ENCODE assay signal across 27 mouse cellular contexts in genomic region chr11:24133484-24133883, GRCm38 (mm10). TPM values are rescaled to one million over a fixed set of nuclear protein-coding genes. Genes with fewer than 3 reads are reported as not detected.
DNase-seq lines count a peak whose midpoint lies in the region; ATAC-seq and TF ChIP-seq lines count a peak whose summit lies in the region.
"Had no signal": no experiment of that assay in that cellular context is flagged by ENCODE, and none has a peak within 500 bp of the region (broad histone marks: within the 10 kb centered on the region; RNA-seq: fewer than 3 reads in every experiment).

No protein-coding gene starts in this region.

- ATAC-seq in hindbrain, embryonic 11.5 days (ENCODE audit: low FRiP score), result peak; percentile 30; the same call in 1 of the 2 replicates
- ATAC-seq in hindbrain, embryonic 14.5 days (ENCODE audit: low FRiP score), result no peak
- no peak for ATAC-seq in liver, embryonic 15.5 days (ENCODE audit: insufficient read depth)

- H3K9ac ChIP-seq in hindbrain, embryonic 11.5 days (ENCODE audit: low read depth, low read length), result no peak overlapping the region
- no peak overlapping the region for H3K9ac ChIP-seq in hindbrain, embryonic 14.5 days
- no peak overlapping the region for H3K9ac ChIP-seq in liver, embryonic 15.5 days
- H3K9ac ChIP-seq: embryonic facial prominence, embryonic 12.5 days; kidney, embryonic 15.5 days; limb, embryonic 13.5 days; lung, embryonic 14.5 days; midbrain, embryonic 13.5 days had no signal

- H3K9me3 ChIP-seq in hindbrain, embryonic 11.5 days (ENCODE audit: control insufficient read depth, low read length), result no peaks in the 10 kb centered on the region
- H3K9me3 ChIP-seq in hindbrain, embryonic 14.5 days (ENCODE audit: control insufficient read depth, low read length), result no peaks in the 10 kb centered on the region
- no peaks in the 10 kb centered on the region for H3K9me3 ChIP-seq in liver, embryonic 15.5 days (replicated peaks)
- H3K9me3 ChIP-seq: embryonic facial prominence, embryonic 12.5 days; kidney, embryonic 15.5 days; limb, embryonic 13.5 days; megakaryocyte, embryonic 14.5 days; midbrain, embryonic 13.5 days had no signal

- TF ChIP-seq POLR2A in spleen, adult 2 months (IDR thresholded peaks at IDR 0.05; ENCODE audit: low read depth, low read length), result no peak

- 68% methylated on average over 3 of the region's 3 CpGs for WGBS in hindbrain, embryonic 11.5 days
- WGBS in hindbrain, embryonic 14.5 days, result 39% methylated on average over 3 of the region's 3 CpGs
- WGBS in spleen, adult 2 months, result 42% methylated on average over 3 of the region's 3 CpGs
- 34% methylated on average over 3 of the region's 3 CpGs for WGBS in liver, embryonic 15.5 days (ENCODE audit: insufficient replicate concordance)

- no peak overlapping the region for H3K4me3 ChIP-seq in hindbrain, embryonic 11.5 days (ENCODE audit: low read depth, low read length)
- no peak overlapping the region for H3K4me3 ChIP-seq in hindbrain, embryonic 14.5 days (replicated peaks; ENCODE audit: low read length)
- H3K4me3 ChIP-seq in spleen, adult 2 months (ENCODE audit: extremely low read depth, insufficient read depth, insufficient read length), result no peak overlapping the region
- H3K4me3 ChIP-seq in liver, embryonic 15.5 days (replicated peaks), result no peak overlapping the region
- H3K4me3 ChIP-seq: embryonic facial prominence, embryonic 12.5 days; gastrocnemius, adult 2 months; kidney, embryonic 15.5 days; limb, embryonic 13.5 days; megakaryocyte, embryonic 14.5 days; midbrain, embryonic 13.5 days had no signal

- H3K36me3 ChIP-seq in hindbrain, embryonic 11.5 days (ENCODE audit: control insufficient read depth, insufficient read depth, low read length), result no peaks in the 10 kb centered on the region
- H3K36me3 ChIP-seq in hindbrain, embryonic 14.5 days (replicated peaks; ENCODE audit: control insufficient read depth, insufficient read depth), result no peaks in the 10 kb centered on the region
- H3K36me3 ChIP-seq in spleen, adult 2 months (ENCODE audit: control insufficient read depth, insufficient read depth, low read length), result no peaks in the 10 kb centered on the region; the same call in 1 of the 2 replicates
- H3K36me3 ChIP-seq in liver, embryonic 15.5 days (replicated peaks), result peaks cover 19% of the 10 kb centered on the region; the same call in 1 of the 2 replicates
- H3K36me3 ChIP-seq: embryonic facial prominence, embryonic 12.5 days; kidney, embryonic 15.5 days; midbrain, embryonic 13.5 days had no signal

- no peak for TF ChIP-seq CTCF in spleen, adult 2 months (IDR thresholded peaks at IDR 0.05; ENCODE audit: extremely low read depth, insufficient read depth, insufficient read length, insufficient replicate concordance)

- no peaks in the 10 kb centered on the region; the same call in 1 of the 2 replicates for H3K4me1 ChIP-seq in hindbrain, embryonic 11.5 days (replicated peaks; ENCODE audit: control insufficient read depth, insufficient read depth, low read length)
- H3K4me1 ChIP-seq in hindbrain, embryonic 14.5 days (replicated peaks; ENCODE audit: control insufficient read depth, insufficient read depth, low read length), result peaks cover 26% of the 10 kb centered on the region
- peaks cover 56% of the 10 kb centered on the region; the same call in 1 of the 2 replicates for H3K4me1 ChIP-seq in spleen, adult 2 months (ENCODE audit: control insufficient read depth, insufficient read depth, insufficient read length)
- peaks cover 99% of the 10 kb centered on the region for H3K4me1 ChIP-seq in liver, embryonic 15.5 days (replicated peaks)

- H3K4me2 ChIP-seq in hindbrain, embryonic 11.5 days (replicated peaks; ENCODE audit: low read depth, low read length), result no peak overlapping the region
- no peak overlapping the region for H3K4me2 ChIP-seq in hindbrain, embryonic 14.5 days (replicated peaks)
- H3K4me2 ChIP-seq in liver, embryonic 15.5 days, result no peak overlapping the region
- H3K4me2 ChIP-seq: embryonic facial prominence, embryonic 12.5 days; kidney, embryonic 15.5 days; limb, embryonic 13.5 days; lung, embryonic 14.5 days; midbrain, embryonic 13.5 days had no signal

- H3K27ac ChIP-seq in hindbrain, embryonic 11.5 days (ENCODE audit: low read depth, low read length), result no peak overlapping the region
- no peak overlapping the region for H3K27ac ChIP-seq in hindbrain, embryonic 14.5 days
- peak overlapping the region; percentile 43; the same call in 1 of the 2 replicates for H3K27ac ChIP-seq in spleen, adult 2 months (ENCODE audit: insufficient read depth, low read length)
- peak overlapping the region; percentile 90 for H3K27ac ChIP-seq in liver, embryonic 15.5 days (replicated peaks)
- H3K27ac ChIP-seq: embryonic facial prominence, embryonic 12.5 days; gastrocnemius, adult 2 months; kidney, embryonic 15.5 days; limb, embryonic 13.5 days; midbrain, embryonic 13.5 days had no signal

- no peak for DNase-seq in hindbrain, embryonic 11.5 days (ENCODE audit: low spot score)
- DNase-seq in hindbrain, embryonic 14.5 days (ENCODE audit: low spot score), result no peak
- DNase-seq in spleen, adult 2 months (ENCODE audit: low read depth in 1 of 2, low spot score in 2 of 2), result no peak
- DNase-seq in spleen, postnatal 10 days (ENCODE audit: low spot score in 2 of 2), result no peak
- DNase-seq in ovary, postnatal 10 days (ENCODE audit: low spot score), result no peak
- DNase-seq in kidney, postnatal 36 days, result no peak
- DNase-seq: adrenal gland, postnatal 10 days; gastrocnemius, adult 2 months; heart, postnatal 14 days; kidney, adult 11 months; layer of hippocampus, adult 9-11 months; lung, embryonic 14.5 days; lung, postnatal 36 days; right cerebral cortex, adult 18-20 months; spleen, adult 18-20 months; thymus, postnatal 14 days had no signal

- no peaks in the 10 kb centered on the region for H3K27me3 ChIP-seq in hindbrain, embryonic 11.5 days (ENCODE audit: control insufficient read depth, insufficient read depth, low read length)
- H3K27me3 ChIP-seq in hindbrain, embryonic 14.5 days (ENCODE audit: control insufficient read depth, insufficient read depth, low read length), result no peaks in the 10 kb centered on the region
- H3K27me3 ChIP-seq in spleen, adult 2 months (ENCODE audit: control insufficient read depth, insufficient read depth, low read length), result no peaks in the 10 kb centered on the region
- H3K27me3 ChIP-seq in liver, embryonic 15.5 days, result no peaks in the 10 kb centered on the region
- H3K27me3 ChIP-seq: embryonic facial prominence, embryonic 12.5 days; kidney, embryonic 15.5 days; limb, embryonic 13.5 days; megakaryocyte, embryonic 14.5 days; midbrain, embryonic 13.5 days had no signal

RNA-seq across cellular contexts. Expression of gene Bcl11a, which starts 55.6 kb away (rescaled TPM):
- polyA plus RNA-seq in hindbrain, embryonic 11.5 days (2014; fragmentation: Nextera tagmentation; extraction: Ambion mirVana), result 66.6 and 71.7 TPM in 2 replicates
- 106 and 117 TPM in 2 replicates for polyA plus RNA-seq in hindbrain, embryonic 14.5 days (2014; fragmentation: Nextera tagmentation; extraction: Ambion mirVana)
- polyA plus RNA-seq in spleen, adult 2 months (2012; rRNA removed), result 24.2 and 26.2 TPM in 2 replicates
- polyA plus RNA-seq in liver, embryonic 15.5 days (2015; fragmentation: Nextera tagmentation; extraction: Ambion mirVana), result 24.7 and 25.2 TPM in 2 replicates
- polyA plus RNA-seq: C2C12 had no signal

RNA-seq across cellular contexts. Expression of gene A830031A19Rik, which starts 58.6 kb away (rescaled TPM):
- polyA plus RNA-seq in hindbrain, embryonic 11.5 days (2014; fragmentation: Nextera tagmentation; extraction: Ambion mirVana), result not detected in 2 replicates
- polyA plus RNA-seq in hindbrain, embryonic 14.5 days (2014; fragmentation: Nextera tagmentation; extraction: Ambion mirVana), result not detected in 2 replicates
- polyA plus RNA-seq in spleen, adult 2 months (2012; rRNA removed), result not detected in 2 replicates
- polyA plus RNA-seq in liver, embryonic 15.5 days (2015; fragmentation: Nextera tagmentation; extraction: Ambion mirVana), result not detected in 2 replicates
- polyA plus RNA-seq: C2C12; cerebellum, adult 2 months; embryonic facial prominence, embryonic 12.5 days; forebrain, embryonic 11.5 days; kidney, embryonic 15.5 days; large intestine, adult 2 months; limb, embryonic 13.5 days; lung, embryonic 14.5 days; midbrain, embryonic 13.5 days; stomach, embryonic 14.5 days had no signal

Comparison
In these comparisons a context has a peak if more than half of its experiments do, and no peak if none do; other contexts are left out.
1. H3K27ac ChIP-seq: peak in spleen, adult 2 months (single experiment) and liver, embryonic 15.5 days (single experiment); none in hindbrain, embryonic 11.5 days (single experiment) and hindbrain, embryonic 14.5 days (single experiment).